ENCODE assay signal across 8 mouse cellular contexts in genomic region chr3:106721397-106722027, GRCm38 (mm10). TPM values are rescaled to one million over a fixed set of nuclear protein-coding genes. Genes with fewer than 3 reads are reported as not detected.
A peak's percentile ranks its signal among the peaks of the same experiment; 100 is the strongest.
DNase-seq lines count a peak whose midpoint lies in the region; ATAC-seq and TF ChIP-seq lines count a peak whose summit lies in the region.

No protein-coding gene starts in this region.

- H3K9ac ChIP-seq in lung, postnatal 0 days (replicated peaks; ENCODE audit: low read depth): peak overlapping the region; percentile 43

- H3K4me1 ChIP-seq in hindbrain, embryonic 10.5 days (replicated peaks): 0 out of 2 replicates have a peak, but pooled peaks cover 4% of the 10 kb centered on the region
- no peaks in the 10 kb centered on the region for H3K4me1 ChIP-seq in lung, postnatal 0 days (ENCODE audit: insufficient read depth, low read depth, low read length)

- H3K27ac ChIP-seq in hindbrain, embryonic 10.5 days: peak overlapping the region; percentile 87
- peak overlapping the region; percentile 94 for H3K27ac ChIP-seq in lung, postnatal 0 days (ENCODE audit: low read length)

- TF ChIP-seq EP300 in lung, postnatal 0 days (IDR thresholded peaks at IDR 0.05): peak; percentile 79

- no peaks in the 10 kb centered on the region for H3K27me3 ChIP-seq in hindbrain, embryonic 10.5 days (ENCODE audit: insufficient read depth, poor library complexity, severe bottlenecking)
- H3K27me3 ChIP-seq in lung, postnatal 0 days (replicated peaks; ENCODE audit: insufficient read depth, low read length): no peaks in the 10 kb centered on the region

- 2% methylated on average over 31 of the region's 31 CpGs for WGBS in hindbrain, embryonic 10.5 days
- WGBS in lung, postnatal 0 days: 2% methylated on average over 31 of the region's 31 CpGs

- no peaks in the 10 kb centered on the region for H3K36me3 ChIP-seq in hindbrain, embryonic 10.5 days
- H3K36me3 ChIP-seq in lung, postnatal 0 days (ENCODE audit: insufficient read depth, low read length): no peaks in the 10 kb centered on the region

- peak overlapping the region; percentile 74 for H3K4me3 ChIP-seq in hindbrain, embryonic 10.5 days
- peak overlapping the region; percentile 66 for H3K4me3 ChIP-seq in lung, postnatal 0 days (ENCODE audit: low read depth, low read length)

- peak; percentile 98 for ATAC-seq in frontal cortex, adult (ENCODE audit: low TSS enrichment)
- peak; percentile 98 for ATAC-seq in lung, postnatal 0 days

- DNase-seq in MN1 (ENCODE audit: low spot score): peak; percentile 98
- DNase-seq in cerebellum, adult 9-10 months: peak; percentile 99
- DNase-seq in hindbrain, embryonic 10.5 days (ENCODE audit: low spot score): peak; percentile 94
- peak; percentile 99 for DNase-seq in layer of hippocampus, adult 9-11 months
- peak; percentile 99 for DNase-seq in lung, postnatal 0 days (ENCODE audit: low spot score)
- DNase-seq in ovary, postnatal 14 days (ENCODE audit: low spot score): peak; percentile 85
- peak; percentile 96 for DNase-seq in thymus, postnatal 14 days

- peak overlapping the region; percentile 60 for H3K4me2 ChIP-seq in lung, postnatal 0 days (replicated peaks; ENCODE audit: low read depth, low read length)

- TF ChIP-seq CTCF in lung, postnatal 0 days (IDR thresholded peaks at IDR 0.05): no peak

- peaks cover 5% of the 10 kb centered on the region; the same call in 1 of the 2 replicates for H3K9me3 ChIP-seq in hindbrain, embryonic 10.5 days
- no peaks in the 10 kb centered on the region for H3K9me3 ChIP-seq in lung, postnatal 0 days (ENCODE audit: low read length)

RNA-seq across cellular contexts. Expression of gene Lrif1, which starts 36.7 kb away (rescaled TPM):
- polyA plus RNA-seq in hindbrain, embryonic 10.5 days (2016; fragmentation: Nextera tagmentation; extraction: Ambion mirVana): 11.5 and 13.3 TPM in 2 replicates
- 18.8 and 20.6 TPM in 2 replicates for polyA plus RNA-seq in lung, postnatal 0 days (2015; fragmentation: Nextera tagmentation; extraction: Ambion mirVana)

Comparison
In these comparisons a context has a peak if more than half of its experiments do, and no peak if none do; other contexts are left out.
1. Peak in every context shown above with its lines: DNase-seq, ATAC-seq, H3K4me3 ChIP-seq and H3K27ac ChIP-seq.